Mouse (Mus musculus): Measurements from ENCODE around the gene Ccdc113. TPM values are rescaled to one million over a fixed set of nuclear protein-coding genes. Genes with fewer than 3 reads are reported as not detected.

Ccdc113 gene
- polyA plus RNA-seq, 1 experiment, result not detected

GRCm38 (mm10) chr8:95549871-95550829 is 16.3 kb downstream of the Ccdc113 start:
- no peak for TF ChIP-seq POLR2A (IDR thresholded peaks at IDR 0.05; ENCODE audit: insufficient read depth, low read depth, low read length)
- no peak for TF ChIP-seq CTCF (IDR thresholded peaks at IDR 0.05; ENCODE audit: insufficient read depth, low read depth, low read length)
- Histone ChIP-seq H3K27ac (ENCODE audit: insufficient read depth, low read depth, low read length) (no peak overlapping the region), H3K4me3 (ENCODE audit: insufficient read depth, low read depth, low read length) (no peak overlapping the region), H3K4me1 (ENCODE audit: control insufficient read depth, insufficient read depth, low read length) (peaks cover 7% of the 10 kb centered on the region; the same call in 1 of the 2 replicates)
- WGBS, result 50% methylated on average over 16 of the region's 16 CpGs

DNA sequence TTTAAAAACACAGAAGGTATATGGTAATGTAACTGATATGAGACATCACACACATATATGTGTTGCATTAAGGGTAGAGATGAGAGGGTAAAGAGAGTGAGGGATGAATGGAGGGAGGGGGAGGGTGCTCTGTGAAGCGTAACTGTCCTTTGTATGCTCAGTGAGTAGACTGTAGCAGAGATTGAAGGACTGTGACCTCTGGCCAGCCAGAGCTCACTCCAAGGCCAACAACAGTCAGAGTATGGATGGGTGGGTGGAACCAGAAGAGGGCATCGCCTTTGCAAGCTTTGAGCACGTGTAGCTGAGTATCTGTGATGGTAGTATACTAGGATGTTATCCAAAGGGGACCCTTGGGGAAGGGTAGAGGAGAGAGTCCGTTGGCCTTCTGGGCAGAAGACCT is 17.7 kb downstream of the Ccdc113 start:
- TF ChIP-seq POLR2A (IDR thresholded peaks at IDR 0.05; ENCODE audit: insufficient read depth, low read depth, low read length) (no peak), CTCF (IDR thresholded peaks at IDR 0.05; ENCODE audit: insufficient read depth, low read depth, low read length) (no peak)
- H3K4me1 ChIP-seq (ENCODE audit: control insufficient read depth, insufficient read depth, low read length), result peaks cover 7% of the 10 kb centered on the region; the same call in 1 of the 2 replicates
- WGBS, result 90% methylated on average over 4 of the region's 4 CpGs
- H3K4me3 ChIP-seq (ENCODE audit: insufficient read depth, low read depth, low read length), result no peak overlapping the region
- H3K27ac ChIP-seq (ENCODE audit: insufficient read depth, low read depth, low read length), result no peak overlapping the region

DNA sequence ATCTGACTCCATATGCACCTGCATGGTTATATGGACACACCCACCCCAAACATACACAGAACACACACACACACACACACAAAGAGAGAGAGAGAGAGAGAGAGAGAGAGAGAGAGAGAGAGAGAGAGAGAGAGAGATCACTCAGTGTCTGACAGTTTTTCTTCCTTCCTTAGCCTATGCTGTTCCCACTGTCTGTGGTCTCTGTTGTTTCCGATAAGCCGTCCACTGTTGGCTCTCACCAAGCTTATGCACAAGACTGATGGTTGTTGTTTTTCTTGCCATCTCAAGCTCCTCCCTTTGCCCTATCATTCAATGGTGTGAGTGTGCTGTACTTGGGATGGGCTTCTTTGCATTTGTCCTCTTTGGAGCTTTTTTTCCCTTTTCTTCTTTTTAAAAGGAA is 22.1 kb downstream of the Ccdc113 start:
- Histone ChIP-seq H3K4me1 (ENCODE audit: control insufficient read depth, insufficient read depth, low read length) (no peaks in the 10 kb centered on the region), H3K4me3 (ENCODE audit: insufficient read depth, low read depth, low read length) (no peak overlapping the region), H3K27ac (ENCODE audit: insufficient read depth, low read depth, low read length) (no peak overlapping the region)
- 82% methylated on average over 2 of the region's 2 CpGs for WGBS
- no peak for TF ChIP-seq CTCF (IDR thresholded peaks at IDR 0.05; ENCODE audit: insufficient read depth, low read depth, low read length)
- no peak for TF ChIP-seq POLR2A (IDR thresholded peaks at IDR 0.05; ENCODE audit: insufficient read depth, low read depth, low read length)

DNA sequence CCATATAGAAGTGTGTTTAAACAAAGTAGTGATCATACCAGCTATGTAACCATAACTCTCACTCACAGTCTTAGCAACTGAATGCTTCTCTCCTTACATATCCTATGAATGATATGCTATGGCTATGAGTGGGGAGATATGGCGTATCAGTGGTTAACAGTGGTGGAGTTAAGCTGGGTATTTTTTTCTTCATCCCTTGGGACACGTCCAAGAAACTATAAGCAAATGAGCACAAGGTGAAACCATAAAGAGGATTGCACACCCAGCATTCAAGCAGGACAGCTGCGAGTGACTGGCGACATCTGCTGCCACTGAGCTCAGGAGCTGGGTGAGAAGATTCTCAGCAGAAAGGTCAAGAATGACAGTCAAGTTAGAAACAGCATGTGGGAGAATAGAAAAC is 32.3 kb downstream of the Ccdc113 start:
- WGBS, result 79% methylated on average over 4 of the region's 4 CpGs
- Histone ChIP-seq H3K27ac (ENCODE audit: insufficient read depth, low read depth, low read length) (no peak overlapping the region), H3K4me1 (ENCODE audit: control insufficient read depth, insufficient read depth, low read length) (no peaks in the 10 kb centered on the region), H3K4me3 (ENCODE audit: insufficient read depth, low read depth, low read length) (no peak overlapping the region)
- TF ChIP-seq POLR2A (IDR thresholded peaks at IDR 0.05; ENCODE audit: insufficient read depth, low read depth, low read length), result no peak
- no peak for TF ChIP-seq CTCF (IDR thresholded peaks at IDR 0.05; ENCODE audit: insufficient read depth, low read depth, low read length)

DNA sequence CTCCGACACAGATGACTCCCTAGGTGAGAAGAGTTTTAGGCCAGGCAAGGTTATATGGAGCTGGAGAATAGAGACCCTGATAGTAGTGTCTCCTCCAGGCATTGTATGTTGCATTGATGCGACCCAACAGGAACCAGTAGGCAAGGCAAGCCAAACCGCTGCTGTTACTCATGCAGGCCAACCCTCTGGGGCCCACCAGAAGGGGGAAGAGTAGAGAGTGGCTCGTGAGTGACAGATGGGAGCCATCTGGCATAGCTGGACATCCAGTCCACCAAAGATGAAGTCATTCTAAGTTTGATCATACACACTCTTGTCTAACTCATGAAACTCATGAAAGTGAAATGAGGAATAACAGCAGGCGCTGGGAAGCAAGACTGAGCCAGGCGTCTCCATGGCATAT is 32.9 kb downstream of the Ccdc113 start:
- no peaks in the 10 kb centered on the region for H3K4me1 ChIP-seq (ENCODE audit: control insufficient read depth, insufficient read depth, low read length)
- H3K27ac ChIP-seq (ENCODE audit: insufficient read depth, low read depth, low read length), result no peak overlapping the region
- no peak overlapping the region for H3K4me3 ChIP-seq (ENCODE audit: insufficient read depth, low read depth, low read length)
- TF ChIP-seq CTCF (IDR thresholded peaks at IDR 0.05; ENCODE audit: insufficient read depth, low read depth, low read length) (no peak), POLR2A (IDR thresholded peaks at IDR 0.05; ENCODE audit: insufficient read depth, low read depth, low read length) (no peak)
- 90% methylated on average over 6 of the region's 6 CpGs for WGBS

- H3K27ac ChIP-seq (ENCODE audit: insufficient read depth, low read depth, low read length), result no peak overlapping the region
- no peak for TF ChIP-seq CTCF (IDR thresholded peaks at IDR 0.05; ENCODE audit: insufficient read depth, low read depth, low read length)
- no peak for TF ChIP-seq POLR2A (IDR thresholded peaks at IDR 0.05; ENCODE audit: insufficient read depth, low read depth, low read length)
- 93% methylated on average over 5 of the region's 5 CpGs for WGBS
- H3K4me1 ChIP-seq (ENCODE audit: control insufficient read depth, insufficient read depth, low read length), result no peaks in the 10 kb centered on the region
- H3K4me3 ChIP-seq (ENCODE audit: insufficient read depth, low read depth, low read length), result no peak overlapping the region
Observed at GRCm38 (mm10) chr8:95573146-95573545, 39.3 kb downstream of the Ccdc113 start.

GRCm38 (mm10) chr8:95576240-95576639 is 42.4 kb downstream of the Ccdc113 start, which contains the start of gene Prss54:
Gene Prss54 (minus strand): TSS chr8:95576340.
- WGBS, result 84% methylated on average over 10 of the region's 10 CpGs
- H3K4me1 ChIP-seq (ENCODE audit: control insufficient read depth, insufficient read depth, low read length), result no peaks in the 10 kb centered on the region
- TF ChIP-seq CTCF (IDR thresholded peaks at IDR 0.05; ENCODE audit: insufficient read depth, low read depth, low read length) (no peak), POLR2A (IDR thresholded peaks at IDR 0.05; ENCODE audit: insufficient read depth, low read depth, low read length) (no peak)
- H3K4me3 ChIP-seq (ENCODE audit: insufficient read depth, low read depth, low read length), result no peak within 1 kb of the TSS
- no peak within 1 kb of the TSS for H3K27ac ChIP-seq (ENCODE audit: insufficient read depth, low read depth, low read length)

DNA sequence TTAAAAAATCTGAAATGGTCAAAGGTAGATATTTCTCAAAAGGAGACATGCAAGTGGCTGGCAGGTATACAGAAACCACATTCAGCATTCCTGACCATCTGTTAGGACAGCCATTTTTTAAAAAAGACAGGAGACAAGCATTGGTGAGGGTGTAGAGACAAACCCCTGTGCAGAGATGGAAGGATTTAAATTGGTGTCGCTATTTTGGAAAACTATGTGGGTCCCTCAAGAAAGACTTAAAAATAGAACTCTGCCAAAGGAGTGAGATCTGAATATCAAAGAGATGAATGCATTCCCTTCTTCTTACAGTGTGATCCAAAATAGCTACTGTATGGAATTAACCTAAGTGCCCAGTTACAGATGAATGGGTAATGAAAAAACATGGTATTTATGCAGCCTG is 53.5 kb downstream of the Ccdc113 start:
- Histone ChIP-seq H3K4me3 (ENCODE audit: insufficient read depth, low read depth, low read length) (no peak overlapping the region), H3K27ac (ENCODE audit: insufficient read depth, low read depth, low read length) (no peak overlapping the region), H3K4me1 (ENCODE audit: control insufficient read depth, insufficient read depth, low read length) (no peaks in the 10 kb centered on the region)
- 63% methylated on average over 1 of the region's 1 CpGs for WGBS
- TF ChIP-seq POLR2A (IDR thresholded peaks at IDR 0.05; ENCODE audit: insufficient read depth, low read depth, low read length), result no peak
- TF ChIP-seq CTCF (IDR thresholded peaks at IDR 0.05; ENCODE audit: insufficient read depth, low read depth, low read length), result no peak

DNA sequence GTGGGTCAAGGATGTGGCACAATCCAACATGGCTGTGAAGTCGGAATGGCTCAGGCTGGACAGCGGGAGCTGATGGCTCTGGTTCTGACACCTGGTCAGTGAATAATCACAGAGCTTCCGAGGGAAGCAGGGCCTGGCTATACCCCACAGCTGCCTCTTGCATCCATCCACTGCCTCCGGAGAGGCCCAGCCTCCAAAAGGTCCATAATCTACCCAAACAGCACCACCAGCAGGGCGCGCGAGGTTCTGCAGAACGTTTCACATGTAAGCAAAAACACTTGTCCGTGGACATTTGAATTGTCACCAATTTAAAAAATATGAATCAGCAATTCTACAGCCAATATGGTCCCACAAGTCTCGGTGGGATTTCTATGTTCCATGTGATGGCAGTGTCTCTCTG is 55.4 kb downstream of the Ccdc113 start:
- TF ChIP-seq POLR2A (IDR thresholded peaks at IDR 0.05; ENCODE audit: insufficient read depth, low read depth, low read length) (no peak), CTCF (IDR thresholded peaks at IDR 0.05; ENCODE audit: insufficient read depth, low read depth, low read length) (no peak)
- WGBS, result 76% methylated on average over 10 of the region's 10 CpGs
- no peak overlapping the region for H3K27ac ChIP-seq (ENCODE audit: insufficient read depth, low read depth, low read length)

More for the DNA sequence above, 55.4 kb downstream of the Ccdc113 start:
- Histone ChIP-seq H3K4me3 (ENCODE audit: insufficient read depth, low read depth, low read length) (no peak overlapping the region), H3K4me1 (ENCODE audit: control insufficient read depth, insufficient read depth, low read length) (no peaks in the 10 kb centered on the region)
